Comparison of ENCODE assay signal across 20 mouse cellular contexts in the genomic region with DNA sequence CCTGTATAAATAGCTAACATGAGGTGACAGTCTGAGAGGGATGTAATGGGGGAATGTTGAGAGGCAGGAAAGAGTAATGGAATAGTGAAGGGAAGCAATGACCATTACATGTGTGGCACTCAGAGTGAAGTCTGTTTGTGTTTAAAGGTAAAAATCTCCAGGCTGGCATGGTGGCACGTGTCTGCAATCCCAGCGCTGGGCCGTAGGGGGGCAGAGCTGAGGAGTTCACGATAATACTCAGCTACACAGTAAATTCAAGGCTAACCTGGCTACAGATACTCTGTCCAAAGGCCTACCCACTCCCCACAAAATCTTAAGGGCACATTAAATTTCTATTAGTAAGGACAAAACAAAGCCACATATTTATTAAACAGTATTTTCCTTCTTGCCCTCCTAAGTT. TPM values are rescaled to one million over a fixed set of nuclear protein-coding genes. Genes with fewer than 3 reads are reported as not detected.
DNase-seq lines count a peak whose midpoint lies in the region; ATAC-seq and TF ChIP-seq lines count a peak whose summit lies in the region.
"Had no signal": no experiment of that assay in that cellular context is flagged by ENCODE, and none has a peak within 500 bp of the region (broad histone marks: within the 10 kb centered on the region; RNA-seq: fewer than 3 reads in every experiment).

No protein-coding gene starts in this region.

- H3K9me3 ChIP-seq in CH12.LX (replicated peaks; ENCODE audit: low read length) (no peaks in the 10 kb centered on the region), ES-Bruce4 (replicated peaks; ENCODE audit: control insufficient read depth, insufficient read depth, low read length, poor library complexity, severe bottlenecking) (no peaks in the 10 kb centered on the region)
- H3K9me3 ChIP-seq in limb, embryonic 10.5 days (replicated peaks) = no peaks in the 10 kb centered on the region
- H3K9me3 ChIP-seq: heart, embryonic 12.5 days; hindbrain, embryonic 15.5 days; neural tube, embryonic 13.5 days had no signal

- no peak overlapping the region for H3K4me3 ChIP-seq in layer of hippocampus, adult 2 months
- H3K4me3 ChIP-seq in CH12.LX (replicated peaks in 1 of 3; ENCODE audit: low read depth in 2 of 3, low read length in 2 of 3, poor library complexity in 1 of 3) = no peak overlapping the region
- H3K4me3 ChIP-seq in ES-Bruce4 (ENCODE audit: low read depth, low read length) = no peak overlapping the region
- H3K4me3 ChIP-seq in limb, embryonic 10.5 days = no peak overlapping the region
- H3K4me3 ChIP-seq: heart, embryonic 12.5 days; hindbrain, embryonic 15.5 days; neural tube, embryonic 13.5 days had no signal

- no peak overlapping the region for H3K4me2 ChIP-seq in CH12.LX (ENCODE audit: insufficient read depth, low read depth, poor library complexity, severe bottlenecking)
- H3K4me2 ChIP-seq: heart, embryonic 12.5 days; hindbrain, embryonic 15.5 days; neural tube, embryonic 13.5 days had no signal

- H3K27me3 ChIP-seq in CH12.LX (replicated peaks) (no peaks in the 10 kb centered on the region), ES-Bruce4 (ENCODE audit: control insufficient read depth, insufficient read depth, low read length, poor library complexity, severe bottlenecking) (no peaks in the 10 kb centered on the region)
- no peaks in the 10 kb centered on the region for H3K27me3 ChIP-seq in limb, embryonic 10.5 days (ENCODE audit: low read depth, poor library complexity, severe bottlenecking)
- H3K27me3 ChIP-seq: heart, embryonic 12.5 days; hindbrain, embryonic 15.5 days; neural tube, embryonic 13.5 days had no signal

- dilution Hi-C loops in CH12.LX (cut with MboI; ENCODE audit: extremely low pct_ligation_motif_present, extremely low pct_unique_long_range_greater_than_20kb, low sequenced_read_pairs) = no loop called here

- TF ChIP-seq EP300 in CH12.LX (IDR thresholded peaks at IDR 0.05; ENCODE audit: low read length) = no peak
- no peak for TF ChIP-seq EP300 in ES-Bruce4 (IDR thresholded peaks at IDR 0.05; ENCODE audit: insufficient read depth, low read depth, low read length)

- no peak; the same call in 1 of the 2 replicates for TF ChIP-seq RAD21 in CH12.LX (IDR thresholded peaks at IDR 0.05; ENCODE audit: low read depth, low read length)

- no peak overlapping the region for H3K9ac ChIP-seq in CH12.LX (ENCODE audit: insufficient read depth, low read depth)
- H3K9ac ChIP-seq in ES-Bruce4 (ENCODE audit: low read depth, poor library complexity, severe bottlenecking) = no peak overlapping the region
- H3K9ac ChIP-seq: heart, embryonic 12.5 days; hindbrain, embryonic 15.5 days; neural tube, embryonic 13.5 days had no signal

- H3K4me1 ChIP-seq in CH12.LX (ENCODE audit: control insufficient read depth in 1 of 2, insufficient read depth in 2 of 2) (no peaks in the 10 kb centered on the region), ES-Bruce4 (ENCODE audit: control insufficient read depth, insufficient read depth, low read length) (no peaks in the 10 kb centered on the region)
- no peaks in the 10 kb centered on the region for H3K4me1 ChIP-seq in limb, embryonic 10.5 days
- H3K4me1 ChIP-seq: heart, embryonic 12.5 days; hindbrain, embryonic 15.5 days; neural tube, embryonic 13.5 days had no signal

- peak; percentile 47 for TF ChIP-seq CTCF in layer of hippocampus, adult 2 months (conservative IDR thresholded peaks at IDR 0.05)
- peak; percentile 16 to 20; a peak in 2 of 4 replicates for TF ChIP-seq CTCF in CH12.LX (conservative IDR thresholded peaks at IDR 0.05 in 1 of 2, IDR thresholded peaks at IDR 0.05 in 1 of 2; ENCODE audit: low read depth in 2 of 2, low read length in 2 of 2)
- TF ChIP-seq CTCF in ES-Bruce4 (IDR thresholded peaks at IDR 0.05; ENCODE audit: low read depth, low read length) = peak; percentile 22

- TF ChIP-seq POLR2A in CH12.LX (IDR thresholded peaks at IDR 0.05; ENCODE audit: low read depth, low read length) (no peak), ES-Bruce4 (IDR thresholded peaks at IDR 0.05; ENCODE audit: insufficient read depth, low read length) (no peak)

- ATAC-seq in erythroblast, adult 5-6 weeks (replicated peaks; ENCODE audit: low FRiP score, poor library complexity, severe bottlenecking) = 0 out of 2 replicates have a peak, but pooled peaks have one; percentile 30
- ATAC-seq: midbrain, embryonic 16.5 days had no signal

- WGBS in limb, embryonic 10.5 days = 88% methylated on average over 4 of the region's 4 CpGs

- no peaks in the 10 kb centered on the region for H3K79me2 ChIP-seq in CH12.LX (replicated peaks; ENCODE audit: control insufficient read depth, extremely low read depth, insufficient read depth, poor library complexity, severe bottlenecking)

- DNase-seq in layer of hippocampus, adult 2 months (ENCODE audit: low spot score in 2 of 2) = no peak
- DNase-seq in layer of hippocampus, adult 11-12 months (ENCODE audit: low spot score) = no peak
- DNase-seq in CH12.LX (ENCODE audit: extremely low read depth) = no peak
- DNase-seq in natural killer cell, adult 2 months (ENCODE audit: low spot score in 2 of 2) = no peak
- no peak for DNase-seq in limb, embryonic 10.5 days (ENCODE audit: low spot score)
- DNase-seq in gastrocnemius, postnatal 36 days = no peak
- DNase-seq: adrenal gland, adult 2 months; gastrocnemius, postnatal 14 days; kidney, adult 11 months; kidney, postnatal 14 days; layer of hippocampus, adult 9-11 months; lung, adult 2 months; right cerebral cortex, postnatal 4 days had no signal

- no peak overlapping the region for H3K27ac ChIP-seq in layer of hippocampus, adult 2 months
- H3K27ac ChIP-seq in CH12.LX (ENCODE audit: insufficient read depth, low read depth) (no peak overlapping the region), ES-Bruce4 (ENCODE audit: insufficient read depth, low read length) (no peak overlapping the region)
- no peak overlapping the region for H3K27ac ChIP-seq in limb, embryonic 10.5 days
- H3K27ac ChIP-seq: hindbrain, embryonic 15.5 days; neural tube, embryonic 13.5 days had no signal

- intact Hi-C loops in gastrocnemius, postnatal 36 days (cut with DNase I) = no loop called here

- in situ Hi-C loops in CH12.LX (cut with MboI; ENCODE audit: low pct_ligation_motif_present, low pct_unique_long_range_greater_than_20kb, low sequenced_read_pairs) = no loop called here

- H3K36me3 ChIP-seq in CH12.LX (replicated peaks in 1 of 2; ENCODE audit: control insufficient read depth in 1 of 2, insufficient read depth in 1 of 2, low read length in 1 of 2) (peaks cover 34 to 76% of the 10 kb centered on the region in 2 experiments), ES-Bruce4 (ENCODE audit: control insufficient read depth, insufficient read depth, low read length, poor library complexity, severe bottlenecking) (peaks cover 35% of the 10 kb centered on the region)
- H3K36me3 ChIP-seq in limb, embryonic 10.5 days = peaks cover 90% of the 10 kb centered on the region

RNA-seq across cellular contexts. Expression of gene Suv39h2, which starts 18.2 kb away (rescaled TPM):
- total RNA-seq in layer of hippocampus, adult 2 months (2021) = 1 to 10 TPM; 3.0 to 3.4 TPM
- total RNA-seq in CH12.LX (2012; rRNA removed) = 9.6 and 10.9 TPM in 2 replicates
- total RNA-seq in CH12.LX (2014; rRNA removed) = 17.3 and 21.0 TPM in 2 replicates
- 11.4 and 12.4 TPM in 2 replicates for polyA plus RNA-seq in CH12.LX (2012; ENCODE audit: insufficient read length, low read depth)
- 33.9 and 34.2 TPM in 2 replicates for polyA plus RNA-seq in ES-Bruce4 (2011; ENCODE audit: insufficient read depth, insufficient read length, low read depth, missing spikeins)
- total RNA-seq in erythroblast, adult 5-6 weeks (2015; ENCODE audit: low replicate concordance) = 4.0 and 14.2 TPM in 2 replicates
- total RNA-seq in erythroblast, adult 5-6 weeks (2017; ENCODE audit: low replicate concordance) = 4.2 and 8.6 TPM in 2 replicates
- 38.3 and 39.1 TPM in 2 replicates for polyA plus RNA-seq in limb, embryonic 10.5 days (2016; fragmentation: Nextera tagmentation; extraction: Ambion mirVana)
- under 1 TPM; 0.74 to 0.89 TPM for total RNA-seq in gastrocnemius, postnatal 36 days (2021)

RNA-seq across cellular contexts. Expression of gene Dclre1c, which starts 32.7 kb away (rescaled TPM):
- total RNA-seq in layer of hippocampus, adult 2 months (2021) = 10 to 100 TPM; 11.8 to 12.7 TPM
- 4.9 and 6.0 TPM in 2 replicates for total RNA-seq in CH12.LX (2012; rRNA removed)
- total RNA-seq in CH12.LX (2014; rRNA removed) = 7.0 and 8.7 TPM in 2 replicates
- polyA plus RNA-seq in CH12.LX (2012; ENCODE audit: insufficient read length, low read depth) = 7.3 and 9.6 TPM in 2 replicates
- 14.7 and 15.2 TPM in 2 replicates for polyA plus RNA-seq in ES-Bruce4 (2011; ENCODE audit: insufficient read depth, insufficient read length, low read depth, missing spikeins)
- 10.2 and 14.8 TPM in 2 replicates for total RNA-seq in erythroblast, adult 5-6 weeks (2015; ENCODE audit: low replicate concordance)
- 7.7 and 11.7 TPM in 2 replicates for total RNA-seq in erythroblast, adult 5-6 weeks (2017; ENCODE audit: low replicate concordance)
- polyA plus RNA-seq in limb, embryonic 10.5 days (2016; fragmentation: Nextera tagmentation; extraction: Ambion mirVana) = 4.5 and 5.1 TPM in 2 replicates
- 1 to 10 TPM; 1.8 to 2.7 TPM for total RNA-seq in gastrocnemius, postnatal 36 days (2021)

RNA-seq across cellular contexts. Expression of gene Meig1, which starts 34.1 kb away (rescaled TPM):
- 1 to 10 TPM; 4.9 to 5.0 TPM for total RNA-seq in layer of hippocampus, adult 2 months (2021)
- not detected in 2 replicates for total RNA-seq in CH12.LX (2012; rRNA removed)
- not detected in 2 replicates for total RNA-seq in CH12.LX (2014; rRNA removed)
- not detected in 2 replicates for polyA plus RNA-seq in CH12.LX (2012; ENCODE audit: insufficient read length, low read depth)
- not detected in 2 replicates for polyA plus RNA-seq in ES-Bruce4 (2011; ENCODE audit: insufficient read depth, insufficient read length, low read depth, missing spikeins)
- not detected in 2 replicates for total RNA-seq in erythroblast, adult 5-6 weeks (2015; ENCODE audit: low replicate concordance)
- total RNA-seq in erythroblast, adult 5-6 weeks (2017; ENCODE audit: low replicate concordance) = not detected in 2 replicates
- not detected in 2 replicates for polyA plus RNA-seq in limb, embryonic 10.5 days (2016; fragmentation: Nextera tagmentation; extraction: Ambion mirVana)
- total RNA-seq in gastrocnemius, postnatal 36 days (2021) = not detected
- total RNA-seq: adrenal gland, adult 2 months; gastrocnemius, postnatal 14 days; megakaryocyte, adult 5-6 weeks had no signal
- polyA plus RNA-seq: adrenal gland, adult 2 months; heart, embryonic 12.5 days had no signal

RNA-seq across cellular contexts. Expression of gene Gm45902, which starts 56.0 kb away (rescaled TPM):
- total RNA-seq in layer of hippocampus, adult 2 months (2021) = 1 to 10 TPM; 4.8 to 6.2 TPM
- total RNA-seq in CH12.LX (2012; rRNA removed) = 3.8 and 4.9 TPM in 2 replicates
- 6.1 and 6.4 TPM in 2 replicates for total RNA-seq in CH12.LX (2014; rRNA removed)
- 4.9 TPM in 2 replicates for polyA plus RNA-seq in CH12.LX (2012; ENCODE audit: insufficient read length, low read depth)
- polyA plus RNA-seq in ES-Bruce4 (2011; ENCODE audit: insufficient read depth, insufficient read length, low read depth, missing spikeins) = 4.4 and 4.7 TPM in 2 replicates
- 0.58 and 1.7 TPM in 2 replicates for total RNA-seq in erythroblast, adult 5-6 weeks (2015; ENCODE audit: low replicate concordance)
- 2.6 and 8.9 TPM in 2 replicates for total RNA-seq in erythroblast, adult 5-6 weeks (2017; ENCODE audit: low replicate concordance)
- 9.0 and 10.7 TPM in 2 replicates for polyA plus RNA-seq in limb, embryonic 10.5 days (2016; fragmentation: Nextera tagmentation; extraction: Ambion mirVana)
- 1 to 10 TPM in 1 of 2 experiments, under 1 TPM in 1; 0.72 to 1.0 TPM for total RNA-seq in gastrocnemius, postnatal 36 days (2021)

RNA-seq across cellular contexts. Expression of gene Hspa14, which starts 56.0 kb away (rescaled TPM):
- total RNA-seq in layer of hippocampus, adult 2 months (2021) = 10 to 100 TPM; 54.2 to 58.8 TPM
- total RNA-seq in CH12.LX (2012; rRNA removed) (88.0 and 104 TPM in 2 replicates), CH12.LX (2014; rRNA removed) (131 and 135 TPM in 2 replicates)
- polyA plus RNA-seq in CH12.LX (2012; ENCODE audit: insufficient read length, low read depth) (87.4 and 92.4 TPM in 2 replicates), ES-Bruce4 (2011; ENCODE audit: insufficient read depth, insufficient read length, low read depth, missing spikeins) (111 and 128 TPM in 2 replicates)
- total RNA-seq in erythroblast, adult 5-6 weeks (2015; ENCODE audit: low replicate concordance) = 16.7 and 19.0 TPM in 2 replicates
- 39.8 and 47.8 TPM in 2 replicates for total RNA-seq in erythroblast, adult 5-6 weeks (2017; ENCODE audit: low replicate concordance)
- polyA plus RNA-seq in limb, embryonic 10.5 days (2016; fragmentation: Nextera tagmentation; extraction: Ambion mirVana) = 137 and 138 TPM in 2 replicates
- total RNA-seq in gastrocnemius, postnatal 36 days (2021) = 10 to 100 TPM; 11.5 to 12.0 TPM

Comparison
In these comparisons a context has a peak if more than half of its experiments do, and no peak if none do; other contexts are left out.
1. RNA of gene Meig1, which starts 34.1 kb away (total RNA-seq): 4.9 to 5.0 TPM in layer of hippocampus, adult 2 months; not detected in CH12.LX, not detected in erythroblast, adult 5-6 weeks and not detected in gastrocnemius, postnatal 36 days; every median in the first group is over 4 times any median in the second.
2. Peak in every context shown above with its lines, with median percentiles within 50 percentile points of each other: CTCF ChIP-seq.